Mouse (Mus musculus): Measurements from ENCODE around the gene Npcd.

Gene Npcd

DNA sequence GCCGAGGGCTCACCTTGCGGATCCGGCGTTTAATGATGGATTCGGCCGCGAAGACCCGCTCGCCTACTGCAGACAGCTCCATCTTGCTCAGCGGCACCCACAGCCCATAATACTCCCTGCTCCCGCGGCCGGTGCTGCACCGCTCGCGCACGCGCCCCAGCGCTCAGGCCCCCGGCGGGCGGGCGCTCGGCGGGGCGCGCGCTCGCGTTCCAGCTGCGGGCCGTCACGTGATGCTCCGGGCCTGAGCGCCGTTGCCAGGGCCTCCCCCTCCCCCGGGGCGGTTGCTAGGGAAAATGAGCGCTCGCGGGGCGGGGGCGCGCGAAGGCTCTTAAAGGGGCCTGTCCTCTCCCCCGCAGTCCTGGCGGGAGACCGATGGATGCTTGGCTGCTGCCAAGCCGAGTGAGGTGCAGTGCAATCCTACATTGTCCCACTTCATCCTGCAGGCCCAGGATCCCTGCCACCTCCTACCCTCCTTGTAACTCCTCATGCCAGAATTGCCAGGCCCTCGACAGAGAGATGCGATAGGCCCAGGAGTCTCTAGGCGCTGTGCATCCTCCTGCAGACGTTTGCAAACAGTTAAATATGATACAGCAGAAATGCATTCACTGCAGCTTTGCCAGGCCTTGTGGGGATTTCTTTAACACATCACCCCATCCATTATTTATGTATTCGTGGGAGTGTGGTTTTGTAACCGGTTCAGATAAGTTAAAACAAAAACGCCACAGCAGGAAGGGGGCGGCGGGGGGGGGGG is at the start of gene Npcd, which contains the start of gene Cbx6:
TSS of gene Npcd (minus strand) at position 108 of the 751 bp plus-strand sequence.
TSS of gene Cbx6 (minus strand) at position 559 of the 751 bp plus-strand sequence.
- in situ Hi-C loops (cut with MboI; ENCODE audit: low pct_unique_long_range_greater_than_20kb in 1 of 2, low sequenced_read_pairs in 2 of 2, unreplicated experiment in 1 of 2), result loop anchor here (5.0 kb wide), 3 partner anchors 43 to 93 kb away; no protein-coding TSS in a partner anchor

- in situ Hi-C loops (cut with MboI; ENCODE audit: low pct_unique_long_range_greater_than_20kb in 1 of 2, low sequenced_read_pairs in 2 of 2, unreplicated experiment in 1 of 2), result no loop called here
Measured at GRCm38 (mm10) chr15:79883352-79883822, 49.4 kb upstream of the Npcd start.

- in situ Hi-C loops (cut with MboI; ENCODE audit: low pct_unique_long_range_greater_than_20kb in 1 of 2, low sequenced_read_pairs in 2 of 2, unreplicated experiment in 1 of 2), result no loop called here
Measured at GRCm38 (mm10) chr15:79882623-79883267, 48.7 kb upstream of the Npcd start.

DNA sequence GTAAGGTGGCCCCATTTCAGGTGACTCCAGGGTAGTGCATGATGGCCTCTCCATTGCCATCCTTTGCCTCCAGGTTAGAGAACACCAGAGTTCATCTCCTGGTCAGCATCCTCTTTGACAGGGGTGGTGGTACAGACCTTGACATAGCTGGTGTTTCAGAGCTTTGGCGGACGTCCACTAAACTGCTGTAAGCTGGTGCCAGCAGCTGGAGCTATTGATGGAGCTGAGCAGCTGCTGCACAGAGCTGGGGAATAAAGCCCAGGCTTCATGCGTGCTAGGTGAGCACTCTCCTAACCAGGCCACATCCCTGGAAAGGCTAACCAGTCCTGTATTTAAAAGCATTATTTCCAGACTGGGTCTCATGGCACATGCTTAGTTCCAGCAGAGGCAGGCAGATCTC is 46.4 kb upstream of the Npcd start:
- in situ Hi-C loops (cut with MboI; ENCODE audit: low pct_unique_long_range_greater_than_20kb in 1 of 2, low sequenced_read_pairs in 2 of 2, unreplicated experiment in 1 of 2), result no loop called here

DNA sequence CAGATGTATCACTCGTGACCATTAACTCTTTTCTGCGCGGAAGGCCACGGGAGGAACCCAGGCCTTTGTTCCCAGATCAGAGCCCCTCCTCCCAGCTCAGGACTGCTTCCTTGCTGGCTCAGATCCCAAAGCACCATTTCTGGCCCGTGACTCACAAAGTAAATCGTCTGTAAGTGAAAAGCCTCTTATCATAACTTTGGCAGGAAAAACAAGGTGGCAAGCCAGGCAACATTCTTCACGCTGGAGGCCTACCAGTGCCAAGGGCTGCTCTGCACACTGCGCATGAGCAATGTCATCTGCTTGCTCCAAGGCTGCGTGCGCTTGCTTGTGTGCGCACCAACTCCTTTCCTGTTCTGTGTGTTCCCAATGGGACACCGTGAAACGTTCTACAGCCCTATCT is 45.3 kb upstream of the Npcd start:
- in situ Hi-C loops (cut with MboI; ENCODE audit: low pct_unique_long_range_greater_than_20kb in 1 of 2, low sequenced_read_pairs in 2 of 2, unreplicated experiment in 1 of 2), result loop anchor here in 1 of 2 experiments (5.0 kb wide), 1 partner anchor 47 kb away; the partner anchor contains the start of genes Cbx6 and Npcd

GRCm38 (mm10) chr15:79878725-79879136 is 44.7 kb upstream of the Npcd start:
- in situ Hi-C loops (cut with MboI; ENCODE audit: low pct_unique_long_range_greater_than_20kb in 1 of 2, low sequenced_read_pairs in 2 of 2, unreplicated experiment in 1 of 2), result loop anchor here in 1 of 2 experiments (5.0 kb wide), 1 partner anchor 46 kb away; the partner anchor contains the start of genes Cbx6 and Npcd

DNA sequence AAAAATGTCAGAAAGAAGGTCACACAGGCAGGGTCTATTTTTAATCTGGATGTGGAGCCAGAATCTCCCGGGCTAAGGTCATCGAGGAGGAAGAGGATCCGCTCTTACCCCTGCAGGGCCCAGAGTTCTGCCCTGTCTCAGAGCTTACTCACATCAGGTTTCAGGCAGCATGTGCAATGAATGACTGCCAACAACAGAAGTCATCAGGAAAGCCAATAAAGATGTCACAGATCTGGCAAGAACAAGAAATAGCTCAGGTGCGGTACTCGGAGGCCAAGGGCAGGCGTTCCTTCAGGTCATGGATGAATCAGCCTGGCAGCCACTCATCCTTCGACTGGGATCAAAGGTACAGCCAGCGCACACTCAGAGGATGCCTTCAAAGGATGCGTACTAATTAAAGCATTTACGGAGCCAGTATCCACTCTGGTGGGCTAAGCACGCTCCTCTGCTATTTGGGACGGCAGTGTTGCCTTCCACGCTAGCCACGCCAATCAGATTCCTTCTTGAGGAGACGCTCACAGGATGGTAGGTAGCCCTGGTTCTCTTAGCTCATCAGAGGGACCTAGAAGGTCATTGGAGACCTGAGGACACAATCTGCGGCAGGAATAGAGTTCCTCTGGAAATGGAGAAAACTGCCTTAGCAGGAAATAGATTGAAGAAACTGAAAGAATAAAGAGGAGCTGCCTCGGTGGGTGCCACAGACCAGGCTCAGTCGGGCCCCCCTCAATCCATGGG is 41.4 kb upstream of the Npcd start:
- in situ Hi-C loops (cut with MboI; ENCODE audit: low pct_unique_long_range_greater_than_20kb in 1 of 2, low sequenced_read_pairs in 2 of 2, unreplicated experiment in 1 of 2), result loop anchor here in 1 of 2 experiments (5.0 kb wide), 1 partner anchor 43 kb away; the partner anchor contains the start of genes Cbx6 and Npcd

GRCm38 (mm10) chr15:79873995-79874394 is 40.0 kb upstream of the Npcd start:
- in situ Hi-C loops (cut with MboI; ENCODE audit: low pct_unique_long_range_greater_than_20kb in 1 of 2, low sequenced_read_pairs in 2 of 2, unreplicated experiment in 1 of 2), result no loop called here

GRCm38 (mm10) chr15:79873545-79873944 is 39.5 kb upstream of the Npcd start:
- in situ Hi-C loops (cut with MboI; ENCODE audit: low pct_unique_long_range_greater_than_20kb in 1 of 2, low sequenced_read_pairs in 2 of 2, unreplicated experiment in 1 of 2), result no loop called here

- in situ Hi-C loops (cut with MboI; ENCODE audit: low pct_unique_long_range_greater_than_20kb in 1 of 2, low sequenced_read_pairs in 2 of 2, unreplicated experiment in 1 of 2), result no loop called here
Measured at GRCm38 (mm10) chr15:79867260-79868002, 33.4 kb upstream of the Npcd start.

DNA sequence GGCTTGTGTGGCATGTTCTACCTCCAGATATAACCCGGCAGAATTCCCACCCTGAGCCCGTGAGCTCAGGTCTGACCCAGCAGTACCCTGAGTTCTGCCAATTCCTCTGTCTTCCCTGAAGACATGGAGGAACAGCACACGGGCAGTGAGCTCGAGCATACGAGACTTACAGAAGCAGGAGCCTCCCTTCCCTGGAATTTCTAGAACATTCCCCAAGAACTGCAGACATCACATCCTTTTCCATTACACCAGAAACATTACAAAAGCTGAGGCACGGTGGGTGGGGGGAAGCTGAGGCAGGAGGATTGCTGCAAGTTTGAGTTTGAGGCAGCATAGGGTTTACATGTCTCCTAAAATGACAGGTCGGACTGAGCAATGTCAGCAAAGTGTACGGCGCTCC is 25.8 kb upstream of the Npcd start:
- in situ Hi-C loops (cut with MboI; ENCODE audit: low pct_unique_long_range_greater_than_20kb in 1 of 2, low sequenced_read_pairs in 2 of 2, unreplicated experiment in 1 of 2), result no loop called here

GRCm38 (mm10) chr15:79858979-79859378 is 24.9 kb upstream of the Npcd start:
- in situ Hi-C loops (cut with MboI; ENCODE audit: low pct_unique_long_range_greater_than_20kb in 1 of 2, low sequenced_read_pairs in 2 of 2, unreplicated experiment in 1 of 2), result no loop called here

DNA sequence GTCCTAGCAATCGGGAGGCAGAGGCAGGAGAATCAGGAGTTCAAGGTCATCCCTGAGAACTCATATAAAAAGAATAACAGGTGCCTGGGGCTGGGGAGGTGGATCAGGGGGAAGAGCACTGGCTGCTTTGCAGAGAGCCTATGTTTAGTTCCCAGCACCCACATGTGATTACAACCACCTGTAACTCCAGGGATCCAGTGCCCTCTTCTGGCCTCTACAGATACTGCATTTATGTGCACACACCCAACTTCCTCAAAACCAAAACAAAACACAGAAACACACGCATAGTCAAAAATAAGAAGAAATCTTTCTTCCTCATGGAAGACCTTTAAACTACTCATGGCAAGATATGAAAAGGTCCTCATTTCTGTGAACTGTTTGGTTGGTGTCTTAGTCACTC is 16.1 kb upstream of the Npcd start:
- in situ Hi-C loops (cut with MboI; ENCODE audit: low pct_unique_long_range_greater_than_20kb in 1 of 2, low sequenced_read_pairs in 2 of 2, unreplicated experiment in 1 of 2), result no loop called here

DNA sequence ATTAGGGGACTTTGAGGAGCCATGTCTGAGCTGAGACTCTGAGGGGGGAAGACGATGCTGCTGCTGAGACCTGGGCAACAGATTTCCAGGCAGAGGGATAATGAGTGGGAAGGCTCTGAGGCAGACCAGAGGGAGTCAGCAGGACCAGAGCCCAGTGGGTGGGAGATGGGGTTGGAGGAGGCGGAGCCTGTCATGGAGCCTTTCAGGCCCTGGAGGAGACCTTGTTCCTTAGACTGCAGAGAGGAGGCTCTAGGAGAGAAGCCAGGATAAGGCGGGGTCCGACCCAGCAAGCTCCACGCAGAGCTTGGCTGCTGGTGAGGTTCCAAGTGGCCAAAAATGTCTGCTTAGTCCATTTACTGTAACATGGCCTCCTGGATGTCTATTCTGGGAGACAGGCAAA is 13.1 kb upstream of the Npcd start:
- in situ Hi-C loops (cut with MboI; ENCODE audit: low pct_unique_long_range_greater_than_20kb in 1 of 2, low sequenced_read_pairs in 2 of 2, unreplicated experiment in 1 of 2), result no loop called here

DNA sequence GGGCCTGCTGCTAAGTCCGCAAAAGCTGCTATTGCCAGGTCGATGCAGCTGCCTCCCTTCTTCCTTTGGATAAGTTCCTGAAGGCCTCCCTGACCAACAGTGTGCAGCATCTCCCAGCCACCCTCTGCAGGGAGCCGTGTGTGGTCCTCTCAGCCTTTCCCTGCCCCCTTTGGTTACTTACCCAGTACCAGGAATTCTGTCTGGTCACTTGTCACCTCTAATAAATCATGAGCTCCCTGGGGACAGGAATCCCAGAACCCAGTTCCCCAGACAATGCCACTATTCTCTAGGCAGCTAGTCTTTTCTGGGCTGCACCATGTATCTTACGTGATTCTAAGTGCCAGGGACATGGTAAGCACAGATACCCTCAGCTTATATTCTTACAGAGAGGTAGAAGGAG is 11.9 kb upstream of the Npcd start:
- in situ Hi-C loops (cut with MboI; ENCODE audit: low pct_unique_long_range_greater_than_20kb in 1 of 2, low sequenced_read_pairs in 2 of 2, unreplicated experiment in 1 of 2), result no loop called here

GRCm38 (mm10) chr15:79842985-79843384 is 8.9 kb upstream of the Npcd start:
- in situ Hi-C loops (cut with MboI; ENCODE audit: low pct_unique_long_range_greater_than_20kb in 1 of 2, low sequenced_read_pairs in 2 of 2, unreplicated experiment in 1 of 2), result no loop called here

DNA sequence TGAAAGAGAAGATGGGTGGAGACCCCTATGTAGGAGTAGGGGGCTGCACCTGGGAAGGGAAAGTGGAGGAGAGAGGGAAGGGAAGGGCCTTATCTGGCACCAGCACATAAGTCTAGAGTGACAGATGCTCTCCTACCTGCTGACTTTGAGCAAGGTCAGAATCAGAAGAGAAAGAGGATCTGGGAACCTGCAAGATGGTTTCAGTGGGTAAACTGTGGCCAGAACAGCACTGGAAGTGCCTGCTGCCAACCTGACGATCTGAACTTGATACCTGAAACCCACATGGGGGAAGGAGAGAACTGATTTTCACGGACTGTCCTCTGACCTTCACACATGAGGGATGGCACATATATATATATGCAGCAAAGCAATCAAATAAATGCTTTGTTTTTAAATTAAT is 6.2 kb upstream of the Npcd start:
- in situ Hi-C loops (cut with MboI; ENCODE audit: low pct_unique_long_range_greater_than_20kb in 1 of 2, low sequenced_read_pairs in 2 of 2, unreplicated experiment in 1 of 2), result no loop called here

GRCm38 (mm10) chr15:79834881-79835260 is 834 bp upstream of the Npcd start:
- in situ Hi-C loops (cut with MboI; ENCODE audit: low pct_unique_long_range_greater_than_20kb in 1 of 2, low sequenced_read_pairs in 2 of 2, unreplicated experiment in 1 of 2), result loop anchor here (5.0 kb wide), 3 partner anchors 42 to 92 kb away; no protein-coding TSS in a partner anchor
